Mouse (Mus musculus) intestine, embryonic 14.5 days (tissue): ENCODE measurements around the gene Arhgap27. TPM values are rescaled to one million over a fixed set of nuclear protein-coding genes. Genes with fewer than 3 reads are reported as not detected.

Experiments used
- ATAC-seq: fragments of 200-750 bp; cut with Nextera tagmentation; replicated peaks from 2 replicates; pipeline ENCODE4 v1.8.0; 2017; ENCODE audit warnings: low read depth, moderate number of reproducible peaks, moderate TSS enrichment, moderate library complexity; ENCODE audit not compliant: low FRiP score, low TSS enrichment
- DNase-seq: peaks from one replicate; pipeline ENCODE4 v3.0.0-alpha.2; 2018; ENCODE audit warnings: low spot score
- H3K27ac ChIP-seq: fragments of 300-500 bp; sonication (generic); 2 replicates; pipeline ENCODE4 v1.5.1; 2014; ENCODE audit warnings: low read depth, mild to moderate bottlenecking, control low read depth
- H3K27me3 ChIP-seq: fragments of 300-500 bp; sonication (generic); replicated peaks from 2 replicates; pipeline ENCODE4 v1.6.1; 2014; ENCODE audit warnings: low read length, control low read depth; ENCODE audit not compliant: control insufficient read depth, insufficient read depth
- H3K36me3 ChIP-seq: fragments of 300-500 bp; sonication (generic); 2 replicates; pipeline ENCODE4 v1.6.1; 2014; ENCODE audit warnings: low read length, control low read depth; ENCODE audit not compliant: control insufficient read depth, insufficient read depth
- H3K4me1 ChIP-seq: fragments of 300-500 bp; sonication (generic); replicated peaks from 2 replicates; pipeline ENCODE4 v1.6.1; 2014; ENCODE audit warnings: low read length, control low read depth, mixed read lengths; ENCODE audit not compliant: control insufficient read depth, insufficient read depth
- H3K4me2 ChIP-seq: fragments of 300-500 bp; sonication (generic); 2 replicates; pipeline ENCODE4 v1.6.1; 2014; ENCODE audit warnings: low read length
- H3K4me3 ChIP-seq: fragments of 300-500 bp; sonication (generic); 2 replicates; pipeline ENCODE4 v1.5.1; 2014; ENCODE audit warnings: low read depth, low read length, control low read depth, mixed read lengths
- H3K9ac ChIP-seq: fragments of 300-500 bp; sonication (generic); 2 replicates; pipeline ENCODE4 v1.6.1; 2014; ENCODE audit warnings: mild to moderate bottlenecking, low read length
- H3K9me3 ChIP-seq: fragments of 300-500 bp; sonication (generic); 2 replicates; pipeline ENCODE4 v1.6.1; 2016; ENCODE audit warnings: low read length, control low read depth; ENCODE audit not compliant: control insufficient read depth
- WGBS: fragments of 180-500 bp; shearing (Covaris S2); extraction: QIAGEN DNeasy Blood & Tissue Kit; methylation state at CpG from one replicate; pipeline ENCODE4 v1.1.7; 2014; 5-methylcytosine and 5-hydroxymethylcytosine counted together
- polyA plus RNA-seq: library from polyadenylated mRNA; unstranded; fragments of >200 nt; fragmentation: Nextera tagmentation; extraction: Ambion mirVana; gene quantifications from 2 replicates; pipeline ENCODE4 v1.2.1, GENCODE M21; 2014

Gene Arhgap27
- polyA plus RNA-seq, 1 experiment from 2014 or later: 24.8 TPM

DNA sequence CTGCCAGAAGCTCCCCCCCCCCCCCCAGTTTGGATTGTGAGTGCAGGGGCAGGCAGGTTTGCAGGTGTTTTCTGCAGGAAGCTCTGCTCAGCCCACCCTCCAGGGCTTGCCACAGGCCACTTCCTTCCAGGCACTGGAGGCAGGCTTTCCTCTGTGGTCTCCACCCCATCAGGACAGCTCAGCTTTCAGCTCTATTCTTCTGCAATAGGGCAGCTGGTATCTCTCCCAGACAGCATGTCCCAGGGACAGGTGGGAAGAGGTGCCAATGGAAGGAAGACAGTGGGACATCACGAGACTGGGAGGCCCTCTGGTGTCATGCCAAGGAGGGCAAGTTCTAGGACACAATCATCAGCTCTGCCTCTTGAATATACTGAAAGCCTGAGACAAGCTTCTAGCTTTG lies 11.8 kb upstream of the Arhgap27 start:
- Histone ChIP-seq H3K27me3 (no peaks in the 10 kb centered on the region), H3K4me3 (no peak overlapping the region), H3K9ac (no peak overlapping the region), H3K27ac (no peak overlapping the region), H3K4me1 (no peaks in the 10 kb centered on the region), H3K9me3 (no peaks in the 10 kb centered on the region), H3K4me2 (no peak overlapping the region), H3K36me3 (peaks cover 50% of the 10 kb centered on the region)
- WGBS: 75% methylated on average over 1 of the region's 1 CpGs
- no peak for DNase-seq
- no peak for ATAC-seq

DNA sequence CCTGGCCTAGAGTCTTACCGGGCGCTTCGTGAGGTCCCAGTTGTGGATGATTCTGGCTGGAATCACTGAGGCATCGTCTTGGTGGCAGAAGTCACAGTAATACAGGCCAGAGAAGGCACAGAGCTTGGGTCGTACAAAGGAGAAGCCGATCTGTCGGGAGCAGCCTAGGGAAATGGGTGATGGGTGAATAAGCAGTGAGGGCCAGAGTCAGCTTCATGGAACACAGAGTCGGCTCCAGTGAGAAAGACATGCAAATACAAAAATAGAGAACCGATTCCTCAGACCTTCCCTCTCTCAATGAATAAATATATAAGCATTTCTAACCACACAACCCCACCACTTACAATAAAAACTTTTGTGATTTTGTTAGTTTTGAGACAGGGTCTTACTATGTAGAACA lies 10.4 kb upstream of the Arhgap27 start:
- H3K36me3 ChIP-seq: peaks cover 39% of the 10 kb centered on the region
- WGBS: 92% methylated on average over 9 of the region's 9 CpGs
- H3K27ac ChIP-seq: no peak overlapping the region
- H3K9me3 ChIP-seq: no peaks in the 10 kb centered on the region
- DNase-seq (no peak), ATAC-seq (no peak)
- H3K27me3 ChIP-seq: no peaks in the 10 kb centered on the region
- H3K4me3 ChIP-seq: no peak overlapping the region
- H3K9ac ChIP-seq: no peak overlapping the region
- no peak overlapping the region for H3K4me2 ChIP-seq
- H3K4me1 ChIP-seq: no peaks in the 10 kb centered on the region

DNA sequence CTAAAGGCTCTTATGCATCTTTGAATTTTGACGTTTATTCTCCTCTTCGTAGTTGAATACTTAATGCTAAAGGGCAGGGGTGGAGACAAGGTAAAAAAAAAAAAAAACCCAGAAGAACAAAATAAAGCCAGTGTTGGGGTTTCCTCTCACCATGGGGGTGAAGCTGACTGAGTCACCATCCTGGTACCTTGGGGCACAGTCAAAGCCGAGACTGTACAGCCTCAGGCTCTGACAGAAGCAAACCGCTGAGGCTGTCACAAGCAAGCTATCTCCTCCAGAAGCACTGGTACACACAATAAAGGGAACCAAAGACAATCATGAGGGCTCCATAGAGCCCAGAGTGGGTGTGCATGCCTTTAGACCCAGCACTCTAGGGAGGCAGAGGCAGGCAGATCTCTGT lies 9.1 kb upstream of the Arhgap27 start:
- ATAC-seq (no peak), DNase-seq (no peak)
- H3K4me1 ChIP-seq: no peaks in the 10 kb centered on the region
- H3K9ac ChIP-seq: no peak overlapping the region
- no peaks in the 10 kb centered on the region for H3K27me3 ChIP-seq
- peaks cover 41% of the 10 kb centered on the region for H3K36me3 ChIP-seq
- H3K27ac ChIP-seq: no peak overlapping the region; the same call in 1 of the 2 replicates
- H3K4me3 ChIP-seq: no peak overlapping the region
- no peaks in the 10 kb centered on the region for H3K9me3 ChIP-seq
- no peak overlapping the region for H3K4me2 ChIP-seq
- 94% methylated on average over 4 of the region's 4 CpGs for WGBS

GRCm38 (mm10) chr11:103372068-103372467 lies 8.6 kb upstream of the Arhgap27 start:
- no peak for DNase-seq
- Histone ChIP-seq H3K36me3 (peaks cover 44% of the 10 kb centered on the region), H3K4me3 (no peak overlapping the region), H3K9me3 (no peaks in the 10 kb centered on the region), H3K4me2 (no peak overlapping the region), H3K9ac (no peak overlapping the region), H3K4me1 (no peaks in the 10 kb centered on the region), H3K27ac (no peak overlapping the region; the same call in 1 of the 2 replicates), H3K27me3 (no peaks in the 10 kb centered on the region)
- WGBS: 83% methylated on average over 3 of the region's 3 CpGs
- no peak for ATAC-seq

DNA sequence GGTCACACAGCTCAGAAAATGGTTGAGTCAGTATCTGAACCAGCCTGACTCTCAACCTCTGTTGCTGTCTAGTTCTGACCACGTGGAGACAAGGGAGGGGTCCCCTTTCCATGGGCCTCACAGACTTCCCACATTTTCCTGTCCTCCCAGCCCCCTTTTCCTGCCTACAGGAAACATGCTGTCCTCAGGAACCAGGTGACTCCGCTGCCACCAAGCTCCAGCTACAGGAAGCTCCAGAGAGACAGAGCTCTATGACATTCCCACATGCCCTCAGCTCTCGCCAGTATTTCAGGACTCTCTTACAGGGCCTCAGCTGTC lies 7.7 kb upstream of the Arhgap27 start:
- Histone ChIP-seq H3K27ac (no peak overlapping the region), H3K9ac (no peak overlapping the region), H3K4me1 (no peaks in the 10 kb centered on the region), H3K27me3 (no peaks in the 10 kb centered on the region), H3K9me3 (no peaks in the 10 kb centered on the region), H3K4me3 (no peak overlapping the region), H3K4me2 (no peak overlapping the region), H3K36me3 (peaks cover 39% of the 10 kb centered on the region)
- DNase-seq (no peak), ATAC-seq (no peak)
- 86% methylated on average over 3 of the region's 3 CpGs for WGBS

GRCm38 (mm10) chr11:103370397-103371221 lies 7.1 kb upstream of the Arhgap27 start:
- H3K27me3 ChIP-seq: no peaks in the 10 kb centered on the region
- H3K27ac ChIP-seq: no peak overlapping the region
- H3K36me3 ChIP-seq: peaks cover 35% of the 10 kb centered on the region
- no peak overlapping the region for H3K4me3 ChIP-seq
- ATAC-seq (no peak), DNase-seq (no peak)
- H3K4me2 ChIP-seq: no peak overlapping the region
- H3K4me1 ChIP-seq: no peaks in the 10 kb centered on the region
- H3K9ac ChIP-seq: no peak overlapping the region
- no peaks in the 10 kb centered on the region for H3K9me3 ChIP-seq
- 87% methylated on average over 9 of the region's 9 CpGs for WGBS

DNA sequence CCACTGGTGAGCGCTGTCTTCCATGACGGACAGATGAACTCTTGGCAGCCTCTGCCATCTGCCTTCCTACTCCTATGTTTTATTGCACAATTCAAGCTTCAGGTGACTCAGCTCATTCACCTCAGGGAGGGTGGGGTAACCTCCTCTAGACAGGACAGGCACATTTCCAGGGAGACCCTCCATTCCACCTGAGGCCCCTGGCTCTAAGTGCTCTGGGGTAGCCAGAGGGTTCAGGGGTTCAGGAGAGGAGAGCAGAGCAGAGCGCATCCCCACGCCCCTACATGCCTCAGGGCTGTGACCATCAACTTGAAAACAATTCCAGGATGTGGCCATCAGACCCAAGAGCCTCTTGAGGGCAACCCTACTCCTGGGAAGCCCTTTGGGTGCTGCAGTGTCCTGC lies 2.0 kb upstream of the Arhgap27 start:
- DNase-seq (no peak), ATAC-seq (no peak)
- Histone ChIP-seq H3K9ac (no peak overlapping the region), H3K27ac (no peak overlapping the region), H3K27me3 (peaks cover 36% of the 10 kb centered on the region), H3K4me1 (peaks cover 6% of the 10 kb centered on the region; the same call in 1 of the 2 replicates), H3K4me3 (no peak overlapping the region), H3K36me3 (peaks cover 16% of the 10 kb centered on the region), H3K9me3 (no peaks in the 10 kb centered on the region), H3K4me2 (no peak overlapping the region)
- WGBS: 89% methylated on average over 4 of the region's 4 CpGs

DNA sequence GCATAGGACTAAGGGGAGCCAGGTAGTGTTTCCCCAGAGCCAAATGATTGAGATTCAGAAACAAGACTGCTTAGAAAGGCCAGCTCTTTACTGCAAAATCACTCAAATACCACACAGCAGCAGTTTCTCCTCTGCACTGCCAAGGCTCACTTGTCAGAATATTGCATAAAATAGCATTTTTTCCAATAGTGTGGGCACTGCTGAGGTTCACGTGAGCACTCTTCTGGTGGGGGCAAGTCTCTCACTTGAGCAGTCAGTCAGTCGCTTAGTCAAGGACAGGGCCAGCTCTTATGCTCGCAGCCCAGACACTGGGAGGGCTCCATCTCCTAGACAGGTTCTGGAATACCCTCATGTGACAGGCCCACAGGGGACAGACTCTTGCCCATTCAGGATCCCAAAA lies 1.5 kb upstream of the Arhgap27 start:
- Histone ChIP-seq H3K9me3 (no peaks in the 10 kb centered on the region), H3K36me3 (peaks cover 15% of the 10 kb centered on the region), H3K4me1 (peaks cover 6% of the 10 kb centered on the region; the same call in 1 of the 2 replicates), H3K27me3 (peaks cover 38% of the 10 kb centered on the region), H3K27ac (no peak overlapping the region), H3K4me2 (no peak overlapping the region), H3K4me3 (no peak overlapping the region), H3K9ac (no peak overlapping the region)
- DNase-seq (no peak), ATAC-seq (no peak)
- 86% methylated on average over 3 of the region's 3 CpGs for WGBS

GRCm38 (mm10) chr11:103364335-103364734 lies 843 bp upstream of the Arhgap27 start:
- no peaks in the 10 kb centered on the region for H3K9me3 ChIP-seq
- no peak overlapping the region for H3K4me3 ChIP-seq
- DNase-seq: no peak
- no peak overlapping the region for H3K9ac ChIP-seq
- no peak for ATAC-seq
- H3K27ac ChIP-seq: no peak overlapping the region; the same call in 1 of the 2 replicates
- H3K27me3 ChIP-seq: peaks cover 45% of the 10 kb centered on the region
- no peak overlapping the region for H3K4me2 ChIP-seq
- WGBS: 71% methylated on average over 5 of the region's 5 CpGs
- peaks cover 6% of the 10 kb centered on the region; the same call in 1 of the 2 replicates for H3K4me1 ChIP-seq
- peaks cover 15% of the 10 kb centered on the region for H3K36me3 ChIP-seq
